Mouse (Mus musculus) midbrain, postnatal 0 days (tissue): Measurements from ENCODE around the gene Tenm2. TPM values are rescaled to one million over a fixed set of nuclear protein-coding genes. Genes with fewer than 3 reads are reported as not detected.

Experiments used
- ATAC-seq: fragments of 200-750 bp; cut with Nextera tagmentation; 2 replicates; pipeline ENCODE4 v1.8.0; 2017; ENCODE audit warnings: moderate number of reproducible peaks, mild to moderate bottlenecking, moderate TSS enrichment, moderate library complexity; ENCODE audit not compliant: low FRiP score
- DNase-seq: peaks from one replicate; pipeline ENCODE4 v3.0.0-alpha.2; 2015; ENCODE audit warnings: low spot score
- H3K27ac ChIP-seq: fragments of 300-500 bp; sonication (generic); 2 replicates; pipeline ENCODE4 v1.5.1; 2014; ENCODE audit warnings: low read depth, mild to moderate bottlenecking, low read length, mixed read lengths
- H3K27me3 ChIP-seq: fragments of 300-500 bp; sonication (generic); 2 replicates; pipeline ENCODE4 v1.6.1; 2014; ENCODE audit warnings: low read length, control low read depth, mixed read lengths; ENCODE audit not compliant: insufficient read depth
- H3K36me3 ChIP-seq: fragments of 300-500 bp; sonication (generic); 2 replicates; pipeline ENCODE4 v1.6.1; 2014; ENCODE audit warnings: low read length, control low read depth, mixed read lengths; ENCODE audit not compliant: insufficient read depth
- H3K4me1 ChIP-seq: fragments of 300-500 bp; sonication (generic); 2 replicates; pipeline ENCODE4 v1.6.1; 2014; ENCODE audit warnings: mild to moderate bottlenecking, control low read depth, antibody characterized with exemption, low read length, mixed read lengths; ENCODE audit not compliant: insufficient read depth
- H3K4me2 ChIP-seq: fragments of 300-500 bp; sonication (generic); 2 replicates; pipeline ENCODE4 v1.6.1; 2014; ENCODE audit warnings: low read depth, mild to moderate bottlenecking, low read length, mixed read lengths; ENCODE audit not compliant: poor library complexity, severe bottlenecking
- H3K4me3 ChIP-seq: fragments of 300-500 bp; sonication (generic); 2 replicates; pipeline ENCODE4 v1.5.1; 2014; ENCODE audit warnings: low read depth, mild to moderate bottlenecking, low read length, moderate library complexity
- H3K9ac ChIP-seq: fragments of 300-500 bp; sonication (generic); replicated peaks from 2 replicates; pipeline ENCODE4 v1.6.1; 2014; ENCODE audit warnings: mild to moderate bottlenecking, low read length, moderate library complexity, mixed read lengths; ENCODE audit not compliant: poor library complexity, severe bottlenecking
- H3K9me3 ChIP-seq: fragments of 300-500 bp; sonication (generic); 2 replicates; pipeline ENCODE4 v1.6.1; 2016; ENCODE audit warnings: low read length, control low read depth
- CTCF ChIP-seq: IDR thresholded peaks from 2 replicates; pipeline ENCODE4 v1.5.1; 2016; ENCODE audit warnings: antibody characterized with exemption, mild to moderate bottlenecking
- WGBS: fragments of 180-500 bp; shearing (Covaris S2); extraction: QIAGEN DNeasy Blood & Tissue Kit; methylation state at CpG from one replicate; pipeline ENCODE4 v1.1.7; 2014; 5-methylcytosine and 5-hydroxymethylcytosine counted together
- polyA plus RNA-seq: library from polyadenylated mRNA; unstranded; fragments of >200 nt; fragmentation: Nextera tagmentation; extraction: Ambion mirVana; gene quantifications from 2 replicates; pipeline ENCODE4 v1.2.1, GENCODE M21; 2015
- total RNA-seq: library from RNA; depleted of rRNA; stranded (reverse); fragments of >200 nt; gene quantifications from 2 replicates; pipeline ENCODE4 v1.2.3, GENCODE M21; 2014

Gene Tenm2
- total and polyA plus RNA-seq, 2 experiments from 2014 or later, result 62.6 to 138 TPM

GRCm38 (mm10) chr11:37143478-37143877, 92.3 kb downstream of the Tenm2 start:
- TF ChIP-seq CTCF, result no peak
- H3K27me3 ChIP-seq, result no peaks in the 10 kb centered on the region
- WGBS, result 83% methylated on average over 2 of the region's 2 CpGs
- H3K9me3 ChIP-seq, result no peaks in the 10 kb centered on the region
- DNase-seq (no peak), ATAC-seq (no peak)
- no peaks in the 10 kb centered on the region for H3K4me1 ChIP-seq
- H3K4me2 ChIP-seq, result no peak overlapping the region
- no peak overlapping the region for H3K4me3 ChIP-seq
- no peaks in the 10 kb centered on the region for H3K36me3 ChIP-seq
- H3K27ac ChIP-seq, result no peak overlapping the region
- H3K9ac ChIP-seq, result no peak overlapping the region

GRCm38 (mm10) chr11:37128893-37129292, 106.9 kb downstream of the Tenm2 start:
- Histone ChIP-seq H3K4me2 (no peak overlapping the region), H3K4me3 (no peak overlapping the region), H3K36me3 (no peaks in the 10 kb centered on the region), H3K4me1 (no peaks in the 10 kb centered on the region), H3K9me3 (no peaks in the 10 kb centered on the region), H3K27me3 (no peaks in the 10 kb centered on the region), H3K9ac (no peak overlapping the region), H3K27ac (no peak overlapping the region)
- no peak for DNase-seq
- TF ChIP-seq CTCF, result no peak
- WGBS, result 68% methylated on average over 2 of the region's 2 CpGs
- no peak for ATAC-seq

- H3K9ac ChIP-seq, result no peak overlapping the region
- H3K4me1 ChIP-seq, result no peaks in the 10 kb centered on the region
- H3K4me3 ChIP-seq, result no peak overlapping the region
- no peaks in the 10 kb centered on the region for H3K9me3 ChIP-seq
- H3K36me3 ChIP-seq, result no peaks in the 10 kb centered on the region
- H3K27me3 ChIP-seq, result no peaks in the 10 kb centered on the region
- ATAC-seq (no peak), DNase-seq (no peak)
- TF ChIP-seq CTCF, result no peak
- no peak overlapping the region for H3K27ac ChIP-seq
- no peak overlapping the region for H3K4me2 ChIP-seq
Observed at GRCm38 (mm10) chr11:37118058-37118457, 117.7 kb downstream of the Tenm2 start.

- 53% methylated on average over 4 of the region's 4 CpGs for WGBS
- Histone ChIP-seq H3K4me1 (no peaks in the 10 kb centered on the region), H3K36me3 (no peaks in the 10 kb centered on the region), H3K4me3 (no peak overlapping the region), H3K9me3 (no peaks in the 10 kb centered on the region), H3K27ac (no peak overlapping the region), H3K4me2 (no peak overlapping the region), H3K27me3 (no peaks in the 10 kb centered on the region), H3K9ac (no peak overlapping the region)
- DNase-seq (no peak), ATAC-seq (no peak)
- no peak for TF ChIP-seq CTCF
Observed at GRCm38 (mm10) chr11:37115188-37115587, 120.6 kb downstream of the Tenm2 start.

- WGBS, result 52% methylated on average over 2 of the region's 2 CpGs
- no peaks in the 10 kb centered on the region for H3K4me1 ChIP-seq
- H3K9me3 ChIP-seq, result no peaks in the 10 kb centered on the region
- H3K27ac ChIP-seq, result no peak overlapping the region
- H3K9ac ChIP-seq, result no peak overlapping the region
- H3K4me3 ChIP-seq, result no peak overlapping the region
- DNase-seq (no peak), ATAC-seq (no peak)
- no peaks in the 10 kb centered on the region for H3K36me3 ChIP-seq
- H3K4me2 ChIP-seq, result no peak overlapping the region
- no peaks in the 10 kb centered on the region for H3K27me3 ChIP-seq
- no peak for TF ChIP-seq CTCF
Observed at GRCm38 (mm10) chr11:37107069-37107468, 128.7 kb downstream of the Tenm2 start.

GRCm38 (mm10) chr11:37079403-37079802, 156.4 kb downstream of the Tenm2 start:
- Histone ChIP-seq H3K4me2 (no peak overlapping the region), H3K36me3 (no peaks in the 10 kb centered on the region), H3K27me3 (no peaks in the 10 kb centered on the region), H3K4me1 (no peaks in the 10 kb centered on the region), H3K27ac (no peak overlapping the region), H3K9ac (no peak overlapping the region), H3K9me3 (no peaks in the 10 kb centered on the region), H3K4me3 (no peak overlapping the region)
- ATAC-seq (no peak), DNase-seq (no peak)
- 88% methylated on average over 5 of the region's 5 CpGs for WGBS
- TF ChIP-seq CTCF, result no peak
